Mouse (Mus musculus) thymus, postnatal 36 days (tissue): ENCODE measurements around the gene Gm42669.
A peak's percentile ranks its signal among the peaks of the same experiment; 100 is the strongest.

Experiments used
- DNase-seq, 2 experiments: peaks; one replicate each; pipeline ENCODE4 v3.0.0; 2022; ENCODE audit warnings: mixed read lengths in 2 of 2

The Gm42669 gene

GRCm38 (mm10) chr5:107507321-107507720, at the start of gene Gm42669:
Gene Gm42669 (plus strand): TSS chr5:107507621.
- DNase-seq = no peak

- DNase-seq = no peak
These were observed 45.0 kb upstream of the Gm42669 start for GRCm38 (mm10) chr5:107462147-107463076.

- DNase-seq = no peak
These were observed 40.9 kb upstream of the Gm42669 start for GRCm38 (mm10) chr5:107466501-107466900.

- DNase-seq = no peak
These were observed 40.3 kb upstream of the Gm42669 start for GRCm38 (mm10) chr5:107467098-107467497.

GRCm38 (mm10) chr5:107470600-107471329, 36.7 kb upstream of the Gm42669 start:
- DNase-seq = no peak

GRCm38 (mm10) chr5:107480194-107480593, 27.2 kb upstream of the Gm42669 start:
- no peak for DNase-seq

- no peak for DNase-seq
These were observed 18.4 kb upstream of the Gm42669 start for GRCm38 (mm10) chr5:107488996-107489395.

- DNase-seq = no peak
These were observed 16.4 kb upstream of the Gm42669 start for GRCm38 (mm10) chr5:107491036-107491435.

- DNase-seq = no peak
These were observed 14.9 kb upstream of the Gm42669 start for GRCm38 (mm10) chr5:107492471-107492870.

- no peak for DNase-seq
These were observed 12.7 kb upstream of the Gm42669 start for GRCm38 (mm10) chr5:107494759-107495158.

- no peak for DNase-seq
These were observed 11.4 kb upstream of the Gm42669 start for GRCm38 (mm10) chr5:107496047-107496446.

GRCm38 (mm10) chr5:107497519-107498501, 9.6 kb upstream of the Gm42669 start:
- peak in 1 of 2 experiments; percentile 17 for DNase-seq

GRCm38 (mm10) chr5:107498806-107499310, 8.6 kb upstream of the Gm42669 start:
- peak in 1 of 2 experiments; percentile 16 for DNase-seq

GRCm38 (mm10) chr5:107499891-107500535, 7.4 kb upstream of the Gm42669 start:
- no peak for DNase-seq

GRCm38 (mm10) chr5:107500741-107501140, 6.7 kb upstream of the Gm42669 start:
- DNase-seq = no peak

- DNase-seq = no peak
These were observed 3.1 kb downstream of the Gm42669 start for GRCm38 (mm10) chr5:107510503-107510902.

GRCm38 (mm10) chr5:107511326-107511725, 3.9 kb downstream of the Gm42669 start:
- DNase-seq = no peak

GRCm38 (mm10) chr5:107513583-107513982, 6.2 kb downstream of the Gm42669 start:
- peak; percentile 84 to 87 for DNase-seq

- DNase-seq = no peak
These were observed 8.0 kb downstream of the Gm42669 start for GRCm38 (mm10) chr5:107515453-107515852.

- DNase-seq = no peak
These were observed 8.7 kb downstream of the Gm42669 start for GRCm38 (mm10) chr5:107516087-107516486.

- DNase-seq = no peak
These were observed 11.2 kb downstream of the Gm42669 start for GRCm38 (mm10) chr5:107518602-107519001.

GRCm38 (mm10) chr5:107521386-107521785, 14.0 kb downstream of the Gm42669 start:
- no peak for DNase-seq
